Mouse (Mus musculus) intestine, embryonic 15.5 days (tissue): ENCODE measurements around the gene Frem2. TPM values are rescaled to one million over a fixed set of nuclear protein-coding genes. Genes with fewer than 3 reads are reported as not detected.

Experiments used
- ATAC-seq: fragments of 200-750 bp; cut with Nextera tagmentation; 2 replicates; pipeline ENCODE4 v1.8.0; 2017; ENCODE audit warnings: moderate TSS enrichment, moderate library complexity
- H3K27ac ChIP-seq: fragments of 300-500 bp; sonication (generic); 2 replicates; pipeline ENCODE4 v1.5.1; 2015; ENCODE audit warnings: mild to moderate bottlenecking, inconsistent platforms
- H3K27me3 ChIP-seq: fragments of 300-500 bp; sonication (generic); replicated peaks from 2 replicates; pipeline ENCODE4 v1.6.1; 2015; ENCODE audit warnings: inconsistent platforms
- H3K36me3 ChIP-seq: fragments of 300-500 bp; sonication (generic); 2 replicates; pipeline ENCODE4 v1.6.1; 2015; ENCODE audit warnings: inconsistent platforms
- H3K4me1 ChIP-seq: fragments of 300-500 bp; sonication (generic); replicated peaks from 2 replicates; pipeline ENCODE4 v1.6.1; 2015; ENCODE audit warnings: inconsistent platforms
- H3K4me2 ChIP-seq: fragments of 300-500 bp; sonication (generic); replicated peaks from 2 replicates; pipeline ENCODE4 v1.6.1; 2015; ENCODE audit warnings: mild to moderate bottlenecking, inconsistent platforms
- H3K4me3 ChIP-seq: fragments of 300-500 bp; sonication (generic); replicated peaks from 2 replicates; pipeline ENCODE4 v1.5.1; 2015; ENCODE audit warnings: inconsistent platforms
- H3K9ac ChIP-seq: fragments of 300-500 bp; sonication (generic); 2 replicates; pipeline ENCODE4 v1.6.1; 2015; ENCODE audit warnings: inconsistent platforms
- H3K9me3 ChIP-seq: fragments of 300-500 bp; sonication (generic); 2 replicates; pipeline ENCODE4 v1.6.1; 2016; ENCODE audit warnings: inconsistent platforms
- WGBS: fragments of 180-500 bp; shearing (Covaris S2); methylation state at CpG from one replicate; pipeline ENCODE4 v1.1.7; 2015; 5-methylcytosine and 5-hydroxymethylcytosine counted together
- polyA plus RNA-seq: library from polyadenylated mRNA; unstranded; fragments of >200 nt; fragmentation: Nextera tagmentation; extraction: Ambion mirVana; gene quantifications from 2 replicates; pipeline ENCODE4 v1.2.1, GENCODE M21; 2015

Frem2 gene
- 7.1 and 8.0 TPM in 2 replicates for polyA plus RNA-seq

GRCm38 (mm10) chr3:53656878-53657561, at the start of gene Frem2:
Gene Frem2 (minus strand): TSS chr3:53657355.
- peak within 1 kb of the TSS; percentile 59 for H3K4me3 ChIP-seq
- H3K27me3 ChIP-seq = peaks cover 3% of the 10 kb centered on the region; the same call in 1 of the 2 replicates
- H3K27ac ChIP-seq = peak within 1 kb of the TSS; percentile 87
- peak; percentile 97 for ATAC-seq
- peaks cover 21% of the 10 kb centered on the region for H3K36me3 ChIP-seq
- peaks cover 8% of the 10 kb centered on the region; the same call in 1 of the 2 replicates for H3K9me3 ChIP-seq
- WGBS = 1% methylated on average over 34 of the region's 34 CpGs
- peak within 1 kb of the TSS; percentile 97 for H3K4me2 ChIP-seq
- peak within 1 kb of the TSS; percentile 43 for H3K9ac ChIP-seq
- H3K4me1 ChIP-seq = peaks cover 7% of the 10 kb centered on the region; the same call in 1 of the 2 replicates

GRCm38 (mm10) chr3:53705992-53706495, 48.9 kb upstream of the Frem2 start:
- no peak overlapping the region for H3K4me2 ChIP-seq
- H3K36me3 ChIP-seq = no peaks in the 10 kb centered on the region
- H3K27ac ChIP-seq = no peak overlapping the region
- 53% methylated on average over 6 of the region's 6 CpGs for WGBS
- no peak overlapping the region for H3K9ac ChIP-seq
- ATAC-seq = no peak
- H3K9me3 ChIP-seq = no peaks in the 10 kb centered on the region
- H3K4me3 ChIP-seq = no peak overlapping the region
- H3K27me3 ChIP-seq = no peaks in the 10 kb centered on the region
- peaks cover 4% of the 10 kb centered on the region; the same call in 1 of the 2 replicates for H3K4me1 ChIP-seq

GRCm38 (mm10) chr3:53703126-53703505, 46.0 kb upstream of the Frem2 start:
- Histone ChIP-seq H3K36me3 (no peaks in the 10 kb centered on the region), H3K27ac (no peak overlapping the region), H3K9me3 (no peaks in the 10 kb centered on the region), H3K27me3 (no peaks in the 10 kb centered on the region), H3K9ac (no peak overlapping the region), H3K4me1 (peaks cover 4% of the 10 kb centered on the region; the same call in 1 of the 2 replicates), H3K4me3 (no peak overlapping the region), H3K4me2 (no peak overlapping the region)
- 76% methylated on average over 8 of the region's 8 CpGs for WGBS
- ATAC-seq = no peak; the same call in 1 of the 2 replicates

GRCm38 (mm10) chr3:53702421-53703125, 45.4 kb upstream of the Frem2 start:
- H3K9ac ChIP-seq = no peak overlapping the region
- no peaks in the 10 kb centered on the region for H3K9me3 ChIP-seq
- ATAC-seq = no peak
- H3K36me3 ChIP-seq = no peaks in the 10 kb centered on the region
- H3K4me3 ChIP-seq = no peak overlapping the region
- H3K27me3 ChIP-seq = no peaks in the 10 kb centered on the region
- 44% methylated on average over 9 of the region's 9 CpGs for WGBS
- no peak overlapping the region for H3K4me2 ChIP-seq
- H3K27ac ChIP-seq = no peak overlapping the region
- H3K4me1 ChIP-seq = peaks cover 4% of the 10 kb centered on the region; the same call in 1 of the 2 replicates

GRCm38 (mm10) chr3:53701940-53702339, 44.8 kb upstream of the Frem2 start:
- peak; percentile 76; the same call in 1 of the 2 replicates for ATAC-seq

GRCm38 (mm10) chr3:53687776-53688175, 30.6 kb upstream of the Frem2 start:
- 60% methylated on average over 6 of the region's 6 CpGs for WGBS
- ATAC-seq = peak; percentile 100

More at GRCm38 (mm10) chr3:53701940-53702339, 44.8 kb upstream of the Frem2 start:
- Histone ChIP-seq H3K9me3 (no peaks in the 10 kb centered on the region), H3K27ac (no peak overlapping the region), H3K27me3 (no peaks in the 10 kb centered on the region), H3K36me3 (no peaks in the 10 kb centered on the region), H3K4me1 (peaks cover 4% of the 10 kb centered on the region; the same call in 1 of the 2 replicates), H3K4me3 (no peak overlapping the region), H3K9ac (no peak overlapping the region), H3K4me2 (no peak overlapping the region)
- 47% methylated on average over 1 of the region's 1 CpGs for WGBS

GRCm38 (mm10) chr3:53682244-53682643, 25.1 kb upstream of the Frem2 start:
- H3K27me3 ChIP-seq = no peaks in the 10 kb centered on the region
- H3K4me3 ChIP-seq = no peak overlapping the region
- no peak overlapping the region for H3K9ac ChIP-seq
- H3K27ac ChIP-seq = no peak overlapping the region
- no peaks in the 10 kb centered on the region for H3K9me3 ChIP-seq
- 47% methylated on average over 2 of the region's 2 CpGs for WGBS
- H3K4me2 ChIP-seq = no peak overlapping the region
- ATAC-seq = no peak
- H3K4me1 ChIP-seq = 0 out of 2 replicates have a peak, but pooled peaks cover 2% of the 10 kb centered on the region
- no peaks in the 10 kb centered on the region for H3K36me3 ChIP-seq

More at GRCm38 (mm10) chr3:53687776-53688175, 30.6 kb upstream of the Frem2 start:
- Histone ChIP-seq H3K9me3 (no peaks in the 10 kb centered on the region), H3K27ac (no peak overlapping the region), H3K9ac (no peak overlapping the region), H3K4me1 (0 out of 2 replicates have a peak, but pooled peaks cover 2% of the 10 kb centered on the region), H3K27me3 (no peaks in the 10 kb centered on the region), H3K36me3 (no peaks in the 10 kb centered on the region), H3K4me3 (no peak overlapping the region), H3K4me2 (no peak overlapping the region)

GRCm38 (mm10) chr3:53680816-53681215, 23.7 kb upstream of the Frem2 start:
- Histone ChIP-seq H3K27ac (no peak overlapping the region), H3K27me3 (no peaks in the 10 kb centered on the region), H3K9me3 (no peaks in the 10 kb centered on the region), H3K9ac (no peak overlapping the region), H3K4me2 (no peak overlapping the region), H3K4me1 (no peaks in the 10 kb centered on the region), H3K36me3 (no peaks in the 10 kb centered on the region), H3K4me3 (no peak overlapping the region)
- no peak for ATAC-seq
- WGBS = 51% methylated on average over 2 of the region's 2 CpGs

GRCm38 (mm10) chr3:53674225-53674624, 17.1 kb upstream of the Frem2 start:
- Histone ChIP-seq H3K9me3 (no peaks in the 10 kb centered on the region), H3K4me2 (no peak overlapping the region), H3K27ac (no peak overlapping the region), H3K36me3 (no peaks in the 10 kb centered on the region), H3K4me1 (no peaks in the 10 kb centered on the region), H3K9ac (no peak overlapping the region), H3K4me3 (no peak overlapping the region), H3K27me3 (no peaks in the 10 kb centered on the region)
- peak; percentile 93 for ATAC-seq
- 25% methylated on average over 1 of the region's 1 CpGs for WGBS

- Histone ChIP-seq H3K4me3 (no peak overlapping the region), H3K9me3 (no peaks in the 10 kb centered on the region), H3K27me3 (no peaks in the 10 kb centered on the region), H3K9ac (no peak overlapping the region), H3K4me2 (no peak overlapping the region), H3K4me1 (no peaks in the 10 kb centered on the region), H3K36me3 (no peaks in the 10 kb centered on the region), H3K27ac (no peak overlapping the region)
- ATAC-seq = no peak
- WGBS = 72% methylated on average over 2 of the region's 2 CpGs
Observed at GRCm38 (mm10) chr3:53669736-53670135, 12.6 kb upstream of the Frem2 start.

- H3K9ac ChIP-seq = peak overlapping the region; percentile 43
- H3K4me2 ChIP-seq = peak overlapping the region; percentile 97
- H3K4me1 ChIP-seq = peaks cover 7% of the 10 kb centered on the region; the same call in 1 of the 2 replicates
- peaks cover 21% of the 10 kb centered on the region for H3K36me3 ChIP-seq
- H3K27ac ChIP-seq = peak overlapping the region; percentile 87; the same call in 1 of the 2 replicates
- H3K4me3 ChIP-seq = peak overlapping the region; percentile 59
- H3K27me3 ChIP-seq = peaks cover 3% of the 10 kb centered on the region; the same call in 1 of the 2 replicates
- H3K9me3 ChIP-seq = peaks cover 8% of the 10 kb centered on the region; the same call in 1 of the 2 replicates
- whole genome bisulfite sequencing = under 1% methylated on average over 21 of the region's 21 CpGs
- peak; percentile 39 for ATAC-seq
Observed at GRCm38 (mm10) chr3:53657744-53658534, 784 bp upstream of the Frem2 start.
